Mouse (Mus musculus) neural tube, embryonic 11.5 days (tissue): ENCODE measurements around the gene Evi5. TPM values are rescaled to one million over a fixed set of nuclear protein-coding genes. Genes with fewer than 3 reads are reported as not detected.

Experiments used
- ATAC-seq: fragments of 200-750 bp; cut with Nextera tagmentation; 2 replicates; pipeline ENCODE4 v1.8.0; 2017; ENCODE audit warnings: moderate number of reproducible peaks, mild to moderate bottlenecking, moderate TSS enrichment, moderate library complexity; ENCODE audit not compliant: insufficient read depth, low FRiP score, low TSS enrichment
- DNase-seq: peaks from one replicate; pipeline ENCODE4 v3.0.0-alpha.2; 2015; ENCODE audit warnings: low spot score
- H3K27ac ChIP-seq: fragments of 300-500 bp; sonication (generic); 2 replicates; pipeline ENCODE4 v1.5.1; 2014; ENCODE audit warnings: low read depth, mild to moderate bottlenecking, low read length
- H3K27me3 ChIP-seq: fragments of 300-500 bp; sonication (generic); 2 replicates; pipeline ENCODE4 v1.6.1; 2014; ENCODE audit warnings: mild to moderate bottlenecking, low read length, mixed read lengths; ENCODE audit not compliant: control insufficient read depth, insufficient read depth
- H3K36me3 ChIP-seq: fragments of 300-500 bp; sonication (generic); 2 replicates; pipeline ENCODE4 v1.6.1; 2014; ENCODE audit warnings: mild to moderate bottlenecking, low read length, moderate library complexity, mixed read lengths; ENCODE audit not compliant: control insufficient read depth, insufficient read depth
- H3K4me1 ChIP-seq: fragments of 300-500 bp; sonication (generic); 2 replicates; pipeline ENCODE4 v1.6.1; 2014; ENCODE audit warnings: low read length, mixed read lengths; ENCODE audit not compliant: control insufficient read depth, insufficient read depth
- H3K4me2 ChIP-seq: fragments of 300-500 bp; sonication (generic); 2 replicates; pipeline ENCODE4 v1.6.1; 2014; ENCODE audit warnings: low read depth, mild to moderate bottlenecking, moderate library complexity
- H3K4me3 ChIP-seq: fragments of 300-500 bp; sonication (generic); 2 replicates; pipeline ENCODE4 v1.5.1; 2014; ENCODE audit warnings: low read depth, low read length
- H3K9ac ChIP-seq: fragments of 300-500 bp; sonication (generic); 2 replicates; pipeline ENCODE4 v1.6.1; 2014; ENCODE audit warnings: mild to moderate bottlenecking, low read length
- H3K9me3 ChIP-seq: fragments of 300-500 bp; sonication (generic); 2 replicates; pipeline ENCODE4 v1.6.1; 2016; ENCODE audit warnings: low read length; ENCODE audit not compliant: control insufficient read depth
- WGBS: fragments of 180-500 bp; shearing (Covaris S2); extraction: QIAGEN DNeasy Blood & Tissue Kit; methylation state at CpG from one replicate; pipeline ENCODE4 v1.1.7; 2014; 5-methylcytosine and 5-hydroxymethylcytosine counted together
- polyA plus RNA-seq: library from polyadenylated mRNA; unstranded; fragments of >200 nt; fragmentation: Nextera tagmentation; extraction: Ambion mirVana; gene quantifications from 2 replicates; pipeline ENCODE4 v1.2.1, GENCODE M21; 2014

Gene Evi5
- polyA plus RNA-seq, 1 experiment from 2014 or later: 45.8 TPM

DNA sequence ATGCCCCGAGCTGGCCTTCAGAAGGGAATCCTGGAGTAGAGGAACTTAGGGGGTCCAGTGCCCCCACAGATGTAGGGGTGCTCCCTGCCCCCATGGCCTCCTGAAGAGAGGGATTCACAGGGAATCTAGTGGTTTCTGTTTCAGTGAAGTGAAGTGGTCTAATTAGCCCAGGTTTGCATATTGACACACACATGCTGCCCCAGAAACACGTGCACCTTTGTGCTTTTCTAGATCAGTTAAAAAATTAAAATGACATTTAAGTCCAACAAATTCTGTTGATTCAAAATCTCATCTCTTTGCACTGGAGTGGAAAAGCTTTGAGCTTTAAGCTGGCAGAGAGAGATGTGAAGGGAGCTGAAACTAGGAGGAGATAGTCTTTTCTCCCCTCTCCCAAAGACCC, 143.1 kb downstream of the Evi5 start:
- no peaks in the 10 kb centered on the region for H3K4me1 ChIP-seq
- no peak overlapping the region for H3K27ac ChIP-seq
- H3K4me2 ChIP-seq: no peak overlapping the region
- no peaks in the 10 kb centered on the region for H3K9me3 ChIP-seq
- H3K9ac ChIP-seq: no peak overlapping the region
- no peak for ATAC-seq
- no peak for DNase-seq
- H3K27me3 ChIP-seq: peaks cover 31% of the 10 kb centered on the region
- H3K4me3 ChIP-seq: no peak overlapping the region
- 28% methylated on average over 2 of the region's 2 CpGs for WGBS
- no peaks in the 10 kb centered on the region for H3K36me3 ChIP-seq

DNA sequence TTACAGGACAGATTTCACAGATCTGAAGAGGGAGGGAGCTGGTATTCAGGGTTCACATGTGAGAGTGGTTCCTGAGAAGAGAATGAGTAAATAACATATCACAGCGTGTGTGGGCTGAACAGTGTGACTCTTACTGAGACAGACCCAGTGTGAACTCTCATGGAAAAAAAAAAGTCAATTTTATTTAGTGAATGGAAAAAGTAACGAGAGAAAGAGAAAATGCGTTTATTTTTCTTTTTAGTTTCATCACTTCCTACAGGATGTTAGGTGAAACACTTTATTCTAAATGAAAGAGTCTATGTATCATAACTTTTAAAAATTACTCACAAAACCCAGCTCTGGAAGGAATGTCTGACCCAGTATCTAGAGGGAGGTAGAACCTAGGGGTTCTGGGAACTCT, 143.5 kb downstream of the Evi5 start:
- Histone ChIP-seq H3K36me3 (no peaks in the 10 kb centered on the region), H3K9ac (no peak overlapping the region), H3K4me3 (no peak overlapping the region), H3K4me1 (no peaks in the 10 kb centered on the region), H3K27ac (no peak overlapping the region), H3K9me3 (no peaks in the 10 kb centered on the region), H3K4me2 (no peak overlapping the region), H3K27me3 (peaks cover 36% of the 10 kb centered on the region)
- DNase-seq (no peak), ATAC-seq (no peak)
- whole genome bisulfite sequencing: 64% methylated on average over 3 of the region's 3 CpGs

DNA sequence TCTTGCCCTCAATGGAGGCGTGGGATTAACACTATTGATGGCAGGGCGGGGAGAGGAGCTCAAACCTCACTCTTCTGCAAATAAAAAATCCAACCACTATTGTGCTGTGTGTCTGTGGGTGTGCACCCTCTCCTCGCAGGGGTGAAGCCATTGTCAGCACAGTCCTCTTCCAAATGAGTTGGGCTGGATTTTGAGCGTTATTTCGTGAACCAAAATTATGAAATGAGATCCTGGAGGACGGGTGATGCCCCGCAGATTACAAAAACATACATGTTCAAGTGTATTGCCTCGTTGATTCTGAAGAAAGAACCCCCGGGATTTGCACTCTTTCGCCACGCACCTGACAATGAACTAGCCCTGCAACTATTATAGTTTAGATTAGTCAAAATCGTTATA, 147.9 kb downstream of the Evi5 start:
- no peak overlapping the region for H3K27ac ChIP-seq
- no peak for ATAC-seq
- peaks cover 80% of the 10 kb centered on the region for H3K27me3 ChIP-seq
- no peaks in the 10 kb centered on the region for H3K9me3 ChIP-seq
- H3K36me3 ChIP-seq: no peaks in the 10 kb centered on the region
- peak overlapping the region; percentile 19; the same call in 1 of the 2 replicates for H3K4me2 ChIP-seq
- DNase-seq: no peak
- no peak overlapping the region for H3K9ac ChIP-seq
- 0 out of 2 replicates have a peak overlapping the region, but pooled peaks have one; percentile 4 for H3K4me3 ChIP-seq
- peaks cover 16% of the 10 kb centered on the region for H3K4me1 ChIP-seq
- 21% methylated on average over 12 of the region's 12 CpGs for WGBS

DNA sequence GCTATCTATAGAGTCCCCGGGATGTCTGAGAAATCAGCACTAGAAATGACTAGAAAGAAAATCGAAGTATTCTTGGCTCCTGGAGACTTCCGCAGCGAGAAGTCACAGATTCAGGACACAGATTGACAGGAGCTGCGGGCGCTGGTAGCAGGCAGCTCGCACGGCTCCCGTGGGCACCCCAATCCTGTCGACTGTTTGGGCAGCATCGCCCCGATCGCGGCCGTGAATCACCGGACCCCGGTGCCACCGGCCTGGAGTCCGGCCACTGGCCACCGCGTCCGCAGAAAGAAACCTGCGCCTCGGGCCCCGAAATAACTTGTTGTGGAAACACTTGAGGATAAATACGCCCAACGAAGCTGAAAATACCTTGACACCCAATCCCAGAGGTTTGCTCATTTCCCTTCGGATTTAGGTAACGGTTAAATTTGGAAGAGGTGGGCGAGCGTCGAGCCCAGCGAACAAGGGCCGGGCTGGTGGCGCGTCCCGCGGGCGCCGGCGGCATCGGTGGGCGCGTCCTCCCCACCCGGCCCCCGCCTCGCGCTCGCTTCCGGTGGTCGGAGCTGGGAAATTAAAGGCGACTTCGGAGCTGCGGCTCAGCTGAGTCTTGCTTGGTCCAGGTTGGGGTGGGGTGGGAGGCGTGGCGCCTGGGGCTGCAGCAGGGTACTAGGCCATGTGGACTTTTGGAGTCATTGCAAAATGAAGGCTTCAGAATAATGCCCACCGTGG, 148.5 kb downstream of the Evi5 start:
- Histone ChIP-seq H3K27ac (no peak overlapping the region), H3K4me2 (peak overlapping the region; percentile 19), H3K4me1 (peaks cover 20% of the 10 kb centered on the region), H3K9ac (no peak overlapping the region), H3K9me3 (no peaks in the 10 kb centered on the region), H3K4me3 (0 out of 2 replicates have a peak overlapping the region, but pooled peaks have one; percentile 4), H3K36me3 (no peaks in the 10 kb centered on the region), H3K27me3 (peaks cover 85% of the 10 kb centered on the region)
- ATAC-seq (no peak), DNase-seq (peak; percentile 54)
- under 1% methylated on average over 57 of the region's 57 CpGs for WGBS

DNA sequence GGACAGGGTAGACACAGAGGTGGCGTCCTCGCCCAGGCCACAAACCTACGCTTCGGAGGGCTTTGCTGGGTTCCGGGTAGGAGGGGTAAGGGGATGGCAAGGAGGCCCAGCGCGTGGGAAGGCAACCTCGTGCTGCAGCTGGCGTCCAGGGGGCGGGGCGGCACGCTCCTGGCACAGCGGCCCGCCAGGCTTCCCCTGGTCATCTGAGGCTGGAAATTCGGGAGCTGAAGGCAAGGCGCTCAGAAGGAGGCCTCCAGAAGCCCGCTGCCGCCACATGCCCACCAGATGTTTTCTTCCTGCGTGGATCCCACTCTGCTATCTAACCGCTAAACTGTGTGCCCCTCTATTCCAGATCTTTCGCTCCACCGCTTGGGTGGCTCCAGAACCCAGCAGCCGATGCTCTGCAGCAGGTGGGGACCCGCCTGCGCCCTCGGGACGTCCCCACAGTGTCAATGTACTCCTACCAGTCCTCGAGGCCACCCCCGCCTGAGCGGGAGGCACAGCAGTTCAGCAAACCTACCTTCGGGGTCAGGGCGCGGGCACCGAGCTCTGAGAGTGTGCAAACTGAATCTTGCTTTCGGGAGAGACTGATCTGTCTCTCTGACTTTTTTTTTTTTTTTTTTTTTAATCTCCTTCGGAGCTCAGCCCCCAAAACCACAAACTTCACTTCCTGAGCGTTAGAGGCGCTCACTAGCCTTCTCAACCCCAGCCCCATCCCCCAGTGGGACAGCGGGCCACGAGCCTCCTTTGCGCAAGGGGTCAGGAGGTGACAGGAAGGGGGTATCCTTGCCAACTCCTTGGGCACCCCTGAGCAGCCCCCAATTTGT, 149.3 kb downstream of the Evi5 start, which contains the start of gene Gfi1:
Gfi1 (minus strand) TSS at position 602 of the 827 bp plus-strand sequence.
- under 1% methylated on average over 34 of the region's 41 CpGs for WGBS
- DNase-seq: peak; percentile 68
- Histone ChIP-seq H3K27ac (no peak within 1 kb of the TSS), H3K36me3 (no peaks in the 10 kb centered on the region), H3K9me3 (no peaks in the 10 kb centered on the region), H3K27me3 (peaks cover 89% of the 10 kb centered on the region), H3K9ac (no peak within 1 kb of the TSS), H3K4me2 (peak within 1 kb of the TSS; percentile 19), H3K4me3 (0 out of 2 replicates have a peak within 1 kb of the TSS, but pooled peaks have one; percentile 10), H3K4me1 (peaks cover 23% of the 10 kb centered on the region)
- ATAC-seq: peak; percentile 48; the same call in 1 of the 2 replicates

DNA sequence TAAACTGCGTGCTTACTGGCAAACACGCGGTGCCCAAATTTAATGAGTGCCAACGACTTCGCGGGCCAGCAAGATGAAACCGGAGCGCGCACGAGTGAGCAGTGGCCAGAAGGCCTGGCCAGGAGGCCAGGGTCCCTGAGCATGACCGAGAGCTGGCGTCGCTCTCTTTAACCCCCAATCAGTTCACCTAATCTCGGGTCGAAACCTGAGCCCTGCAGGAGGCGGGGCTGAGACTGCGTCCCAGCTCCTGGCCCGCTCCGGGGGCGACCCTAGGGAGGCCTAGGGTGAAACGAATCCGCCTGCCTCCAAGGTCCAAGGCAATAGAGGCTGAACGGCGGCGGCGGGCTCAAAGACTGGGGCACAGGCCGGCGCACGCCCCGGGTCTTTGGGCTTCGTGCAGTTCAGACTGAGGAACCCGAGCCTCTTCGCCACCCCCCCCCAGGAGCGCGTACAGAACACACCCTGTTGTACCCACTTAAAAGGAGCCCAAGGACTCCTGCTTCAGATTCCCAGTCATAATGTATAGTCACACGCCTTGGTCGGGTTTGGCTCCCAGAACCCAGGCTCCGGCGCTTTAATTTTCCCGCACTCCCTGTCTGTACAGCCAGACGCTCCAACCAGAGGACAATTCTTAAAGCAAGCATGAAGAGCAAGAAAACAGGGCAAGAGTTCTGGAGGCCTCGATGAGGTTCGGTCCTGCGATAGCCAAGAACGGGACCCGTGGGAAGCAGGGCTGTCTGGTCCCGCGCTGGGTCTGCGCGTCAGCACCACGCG, 150.1 kb downstream of the Evi5 start:
- DNase-seq (peak; percentile 47), ATAC-seq (no peak)
- Histone ChIP-seq H3K4me3 (0 out of 2 replicates have a peak overlapping the region, but pooled peaks have one; percentile 10), H3K4me1 (peaks cover 23% of the 10 kb centered on the region), H3K9me3 (no peaks in the 10 kb centered on the region), H3K36me3 (no peaks in the 10 kb centered on the region), H3K4me2 (peak overlapping the region; percentile 17; the same call in 1 of the 2 replicates), H3K27me3 (peaks cover 92% of the 10 kb centered on the region), H3K9ac (no peak overlapping the region), H3K27ac (no peak overlapping the region)
- whole genome bisulfite sequencing: under 1% methylated on average over 52 of the region's 52 CpGs

DNA sequence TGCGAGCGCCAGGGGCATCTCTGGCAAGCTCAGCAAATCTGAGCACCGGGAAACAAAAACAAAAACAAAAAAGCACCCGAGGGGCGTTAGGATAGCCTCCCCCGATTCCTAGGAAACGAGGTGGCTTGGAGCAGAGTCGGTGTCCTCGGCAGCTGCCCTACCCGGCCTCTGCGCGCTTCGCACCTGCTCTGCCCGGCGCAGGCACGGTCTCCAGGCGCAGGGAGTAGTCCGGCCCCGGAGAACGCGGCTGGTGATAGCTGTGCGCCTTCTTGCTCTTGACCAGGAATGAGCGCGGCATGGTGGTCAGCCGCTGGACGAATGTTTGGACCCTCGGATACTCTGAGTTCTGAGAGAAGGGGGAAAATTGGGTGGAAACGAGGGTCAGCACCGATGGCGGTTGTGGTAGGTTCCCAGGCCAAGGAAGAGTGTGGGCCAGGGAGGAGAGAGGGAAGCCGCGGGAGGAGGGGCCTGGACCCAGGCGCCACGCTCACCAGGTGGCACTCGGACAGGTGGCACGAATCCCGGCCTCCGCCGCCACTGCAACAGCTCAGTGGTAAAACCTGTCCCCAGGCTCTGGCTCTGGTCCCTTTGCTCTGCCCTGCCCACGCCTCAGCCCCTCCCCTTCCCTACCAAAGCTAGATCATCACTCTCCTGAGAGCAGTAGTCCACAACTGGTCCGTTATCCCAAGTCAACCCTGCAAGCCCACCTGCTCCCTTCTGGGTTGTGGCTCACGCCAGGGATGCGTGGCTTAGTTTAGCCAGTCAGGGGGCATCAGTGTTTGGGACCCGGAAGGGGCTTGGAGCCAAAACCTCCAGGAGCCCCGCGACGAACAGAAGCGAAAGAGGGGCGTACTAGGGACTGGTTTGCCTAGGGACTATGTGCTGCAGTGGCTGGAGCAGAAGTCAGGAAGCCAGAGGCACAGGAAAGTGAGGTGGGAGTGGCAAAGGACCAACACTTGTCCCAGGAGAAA, 151.1 kb downstream of the Evi5 start:
- Histone ChIP-seq H3K27ac (no peak overlapping the region), H3K27me3 (peaks cover 100% of the 10 kb centered on the region), H3K4me3 (no peak overlapping the region), H3K9ac (no peak overlapping the region), H3K36me3 (no peaks in the 10 kb centered on the region), H3K4me2 (no peak overlapping the region; the same call in 1 of the 2 replicates), H3K9me3 (no peaks in the 10 kb centered on the region), H3K4me1 (peaks cover 23% of the 10 kb centered on the region)
- WGBS: under 1% methylated on average over 44 of the region's 49 CpGs
- DNase-seq (peak; percentile 44), ATAC-seq (no peak)
